Mouse (Mus musculus) forebrain, embryonic 16.5 days (tissue): ENCODE measurements around the gene Omg. TPM values are rescaled to one million over a fixed set of nuclear protein-coding genes. Genes with fewer than 3 reads are reported as not detected.

Experiments
- ATAC-seq: fragments of 200-750 bp; cut with Nextera tagmentation; 2 replicates; pipeline ENCODE4 v1.8.0; 2017; ENCODE audit warnings: mild to moderate bottlenecking, moderate library complexity
- H3K27ac ChIP-seq: fragments of 300-500 bp; sonication (generic); 2 replicates; pipeline ENCODE4 v1.5.1; 2014; ENCODE audit warnings: low read length, control low read depth
- H3K27me3 ChIP-seq: fragments of 300-500 bp; sonication (generic); replicated peaks from 2 replicates; pipeline ENCODE4 v1.6.1; 2014; ENCODE audit warnings: low read length; ENCODE audit not compliant: control insufficient read depth, insufficient read depth
- H3K36me3 ChIP-seq: fragments of 300-500 bp; sonication (generic); 2 replicates; pipeline ENCODE4 v1.6.1; 2014; ENCODE audit not compliant: control insufficient read depth, insufficient read depth
- H3K4me1 ChIP-seq: fragments of 300-500 bp; sonication (generic); replicated peaks from 2 replicates; pipeline ENCODE4 v1.6.1; 2014; ENCODE audit warnings: low read length; ENCODE audit not compliant: control insufficient read depth, insufficient read depth
- H3K4me2 ChIP-seq: fragments of 300-500 bp; sonication (generic); 2 replicates; pipeline ENCODE4 v1.6.1; 2014; ENCODE audit warnings: mild to moderate bottlenecking, low read length, control low read depth
- H3K4me3 ChIP-seq: fragments of 300-500 bp; sonication (generic); replicated peaks from 2 replicates; pipeline ENCODE4 v1.5.1; 2014; ENCODE audit warnings: mild to moderate bottlenecking, low read length, control low read depth
- H3K9ac ChIP-seq: fragments of 300-500 bp; sonication (generic); replicated peaks from 2 replicates; pipeline ENCODE4 v1.6.1; 2014; ENCODE audit warnings: low read depth, low read length, control low read depth
- H3K9me3 ChIP-seq: fragments of 300-500 bp; sonication (generic); 2 replicates; pipeline ENCODE4 v1.6.1; 2016; ENCODE audit warnings: low read length; ENCODE audit not compliant: control insufficient read depth
- WGBS: fragments of 180-500 bp; shearing (Covaris S2); extraction: QIAGEN DNeasy Blood & Tissue Kit; methylation state at CpG from one replicate; pipeline ENCODE4 v1.1.7; 2014; 5-methylcytosine and 5-hydroxymethylcytosine counted together
- polyA plus RNA-seq: library from polyadenylated mRNA; unstranded; fragments of >200 nt; fragmentation: Nextera tagmentation; extraction: Ambion mirVana; gene quantifications from 2 replicates; pipeline ENCODE4 v1.2.1, GENCODE M21; 2015

The Omg gene
- polyA plus RNA-seq, 1 experiment from 2014 or later: 5.0 TPM

GRCm38 (mm10) chr11:79521930-79522329, 18.0 kb upstream of the Omg start:
- Histone ChIP-seq H3K4me1 (no peaks in the 10 kb centered on the region), H3K27ac (no peak overlapping the region), H3K27me3 (no peaks in the 10 kb centered on the region), H3K4me2 (no peak overlapping the region), H3K36me3 (no peaks in the 10 kb centered on the region), H3K9ac (no peak overlapping the region), H3K9me3 (no peaks in the 10 kb centered on the region), H3K4me3 (no peak overlapping the region)
- ATAC-seq: no peak

GRCm38 (mm10) chr11:79520772-79521171, 16.9 kb upstream of the Omg start:
- no peaks in the 10 kb centered on the region for H3K27me3 ChIP-seq
- H3K9ac ChIP-seq: no peak overlapping the region
- no peaks in the 10 kb centered on the region for H3K9me3 ChIP-seq
- H3K4me1 ChIP-seq: no peaks in the 10 kb centered on the region
- no peaks in the 10 kb centered on the region for H3K36me3 ChIP-seq
- no peak overlapping the region for H3K4me2 ChIP-seq
- no peak overlapping the region for H3K27ac ChIP-seq
- ATAC-seq: no peak
- no peak overlapping the region for H3K4me3 ChIP-seq

GRCm38 (mm10) chr11:79519878-79520291, 16.0 kb upstream of the Omg start:
- H3K4me2 ChIP-seq: no peak overlapping the region
- 74% methylated on average over 1 of the region's 1 CpGs for WGBS

GRCm38 (mm10) chr11:79519299-79519698, 15.4 kb upstream of the Omg start:
- Histone ChIP-seq H3K27ac (no peak overlapping the region), H3K4me1 (no peaks in the 10 kb centered on the region), H3K4me3 (no peak overlapping the region), H3K9ac (no peak overlapping the region), H3K27me3 (no peaks in the 10 kb centered on the region), H3K9me3 (no peaks in the 10 kb centered on the region), H3K36me3 (no peaks in the 10 kb centered on the region), H3K4me2 (no peak overlapping the region)
- 85% methylated on average over 6 of the region's 6 CpGs for WGBS
- ATAC-seq: no peak

More at GRCm38 (mm10) chr11:79519878-79520291, 16.0 kb upstream of the Omg start:
- Histone ChIP-seq H3K9me3 (no peaks in the 10 kb centered on the region), H3K36me3 (no peaks in the 10 kb centered on the region), H3K9ac (no peak overlapping the region), H3K27ac (no peak overlapping the region), H3K4me3 (no peak overlapping the region), H3K27me3 (no peaks in the 10 kb centered on the region), H3K4me1 (no peaks in the 10 kb centered on the region)
- no peak for ATAC-seq

- no peak overlapping the region for H3K27ac ChIP-seq
- H3K36me3 ChIP-seq: no peaks in the 10 kb centered on the region
- H3K9me3 ChIP-seq: no peaks in the 10 kb centered on the region
- no peaks in the 10 kb centered on the region for H3K27me3 ChIP-seq
- 96% methylated on average over 2 of the region's 2 CpGs for WGBS
- no peaks in the 10 kb centered on the region for H3K4me1 ChIP-seq
- no peak overlapping the region for H3K9ac ChIP-seq
- no peak overlapping the region for H3K4me2 ChIP-seq
- ATAC-seq: no peak
- no peak overlapping the region for H3K4me3 ChIP-seq
Observed at GRCm38 (mm10) chr11:79515798-79516197, 11.9 kb upstream of the Omg start.

GRCm38 (mm10) chr11:79515331-79515730, 11.4 kb upstream of the Omg start:
- H3K4me3 ChIP-seq: no peak overlapping the region
- H3K4me2 ChIP-seq: no peak overlapping the region
- H3K27ac ChIP-seq: no peak overlapping the region
- no peak overlapping the region for H3K9ac ChIP-seq
- ATAC-seq: no peak
- no peaks in the 10 kb centered on the region for H3K4me1 ChIP-seq
- 75% methylated on average over 6 of the region's 6 CpGs for WGBS
- H3K36me3 ChIP-seq: no peaks in the 10 kb centered on the region
- no peaks in the 10 kb centered on the region for H3K9me3 ChIP-seq
- H3K27me3 ChIP-seq: no peaks in the 10 kb centered on the region

GRCm38 (mm10) chr11:79511970-79512369, 8.1 kb upstream of the Omg start:
- no peak for ATAC-seq
- Histone ChIP-seq H3K4me2 (no peak overlapping the region), H3K27ac (no peak overlapping the region), H3K9ac (no peak overlapping the region), H3K9me3 (no peaks in the 10 kb centered on the region), H3K4me3 (no peak overlapping the region), H3K4me1 (no peaks in the 10 kb centered on the region), H3K27me3 (no peaks in the 10 kb centered on the region), H3K36me3 (no peaks in the 10 kb centered on the region)
- 93% methylated on average over 3 of the region's 3 CpGs for WGBS

- H3K4me1 ChIP-seq: peaks cover 11% of the 10 kb centered on the region
- no peak overlapping the region for H3K4me3 ChIP-seq
- H3K4me2 ChIP-seq: no peak overlapping the region
- ATAC-seq: no peak
- H3K9ac ChIP-seq: no peak overlapping the region
- H3K27ac ChIP-seq: no peak overlapping the region
- WGBS: 48% methylated on average over 7 of the region's 7 CpGs
- no peaks in the 10 kb centered on the region for H3K9me3 ChIP-seq
- H3K27me3 ChIP-seq: no peaks in the 10 kb centered on the region
- H3K36me3 ChIP-seq: no peaks in the 10 kb centered on the region
Observed at GRCm38 (mm10) chr11:79504506-79504905, 622 bp upstream of the Omg start.

- H3K4me3 ChIP-seq: no peak overlapping the region
- ATAC-seq: no peak
Observed at GRCm38 (mm10) chr11:79502917-79503316, 967 bp downstream of the Omg start.

More at GRCm38 (mm10) chr11:79502917-79503316, 967 bp downstream of the Omg start:
- H3K36me3 ChIP-seq: no peaks in the 10 kb centered on the region
- H3K27ac ChIP-seq: 0 out of 2 replicates have a peak overlapping the region, but pooled peaks have one; percentile 5
- peak overlapping the region; percentile 0; the same call in 1 of the 2 replicates for H3K4me2 ChIP-seq
- H3K9me3 ChIP-seq: no peaks in the 10 kb centered on the region
- H3K27me3 ChIP-seq: no peaks in the 10 kb centered on the region
- 6% methylated on average over 2 of the region's 2 CpGs for WGBS
- H3K9ac ChIP-seq: no peak overlapping the region
- H3K4me1 ChIP-seq: peaks cover 11% of the 10 kb centered on the region
